Mouse (Mus musculus) limb, embryonic 15.5 days (tissue): ENCODE results near the gene Tfr2. TPM values are rescaled to one million over a fixed set of nuclear protein-coding genes. Genes with fewer than 3 reads are reported as not detected.
"Not testable (repeated sequence)": the region's sequence is repeated elsewhere in the genome, so short reads cannot be mapped to it uniquely, and the experiment has no call there.

ENCODE experiments used
- ATAC-seq: fragments of 200-750 bp; cut with Nextera tagmentation; 2 replicates; pipeline ENCODE4 v1.8.0; 2017; ENCODE audit warnings: low read depth, moderate TSS enrichment; ENCODE audit not compliant: insufficient number of reproducible peaks, low FRiP score, low TSS enrichment
- H3K27ac ChIP-seq: fragments of 300-500 bp; sonication (generic); 2 replicates; pipeline ENCODE4 v1.5.1; 2015; ENCODE audit warnings: moderate library complexity, mild to moderate bottlenecking, inconsistent platforms
- H3K27me3 ChIP-seq: fragments of 300-500 bp; sonication (generic); 2 replicates; pipeline ENCODE4 v1.6.1; 2015; ENCODE audit warnings: inconsistent platforms
- H3K36me3 ChIP-seq: fragments of 300-500 bp; sonication (generic); 2 replicates; pipeline ENCODE4 v1.6.1; 2015; ENCODE audit warnings: inconsistent platforms
- H3K4me1 ChIP-seq: fragments of 300-500 bp; sonication (generic); 2 replicates; pipeline ENCODE4 v1.6.1; 2015; ENCODE audit warnings: inconsistent platforms
- H3K4me2 ChIP-seq: fragments of 300-500 bp; sonication (generic); 2 replicates; pipeline ENCODE4 v1.6.1; 2015; ENCODE audit warnings: mild to moderate bottlenecking, inconsistent platforms
- H3K4me3 ChIP-seq: fragments of 300-500 bp; sonication (generic); 2 replicates; pipeline ENCODE4 v1.5.1; 2015; ENCODE audit warnings: mild to moderate bottlenecking, inconsistent platforms
- H3K9ac ChIP-seq: fragments of 300-500 bp; sonication (generic); 2 replicates; pipeline ENCODE4 v1.6.1; 2015; ENCODE audit warnings: inconsistent platforms
- H3K9me3 ChIP-seq: fragments of 300-500 bp; sonication (generic); 2 replicates; pipeline ENCODE4 v1.6.1; 2016; ENCODE audit warnings: inconsistent platforms
- WGBS: fragments of 180-500 bp; shearing (Covaris S2); methylation state at CpG from one replicate; pipeline ENCODE4 v1.1.7; 2015; 5-methylcytosine and 5-hydroxymethylcytosine counted together
- polyA plus RNA-seq: library from polyadenylated mRNA; unstranded; fragments of >200 nt; fragmentation: Nextera tagmentation; extraction: Ambion mirVana; gene quantifications from 2 replicates; pipeline ENCODE4 v1.2.1, GENCODE M21; 2015

Gene Tfr2
- polyA plus RNA-seq, 1 experiment from 2014 or later, result 1.4 TPM

- peak overlapping the region; percentile 45 for H3K4me3 ChIP-seq
- peak overlapping the region; percentile 21; the same call in 1 of the 2 replicates for H3K9ac ChIP-seq
- H3K4me1 ChIP-seq, result peaks cover 62% of the 10 kb centered on the region
- H3K27ac ChIP-seq, result peak overlapping the region; percentile 96
- peaks cover 17% of the 10 kb centered on the region for H3K36me3 ChIP-seq
- WGBS, result 4% methylated on average over 12 of the region's 12 CpGs
- H3K4me2 ChIP-seq, result peak overlapping the region; percentile 54
- peak; percentile 72 for ATAC-seq
- no peaks in the 10 kb centered on the region for H3K27me3 ChIP-seq
- no peaks in the 10 kb centered on the region for H3K9me3 ChIP-seq
Observed at GRCm38 (mm10) chr5:137610548-137611244, 41.1 kb downstream of the Tfr2 start.

GRCm38 (mm10) chr5:137611245-137611602, 41.6 kb downstream of the Tfr2 start:
- Histone ChIP-seq H3K27me3 (no peaks in the 10 kb centered on the region), H3K4me3 (peak overlapping the region; percentile 45), H3K36me3 (peaks cover 12% of the 10 kb centered on the region), H3K4me2 (peak overlapping the region; percentile 54), H3K27ac (peak overlapping the region; percentile 96), H3K9ac (0 out of 2 replicates have a peak overlapping the region, but pooled peaks have one; percentile 21), H3K9me3 (no peaks in the 10 kb centered on the region), H3K4me1 (peaks cover 61% of the 10 kb centered on the region)
- 8% methylated on average over 6 of the region's 6 CpGs for WGBS
- ATAC-seq, result peak; percentile 62

DNA sequence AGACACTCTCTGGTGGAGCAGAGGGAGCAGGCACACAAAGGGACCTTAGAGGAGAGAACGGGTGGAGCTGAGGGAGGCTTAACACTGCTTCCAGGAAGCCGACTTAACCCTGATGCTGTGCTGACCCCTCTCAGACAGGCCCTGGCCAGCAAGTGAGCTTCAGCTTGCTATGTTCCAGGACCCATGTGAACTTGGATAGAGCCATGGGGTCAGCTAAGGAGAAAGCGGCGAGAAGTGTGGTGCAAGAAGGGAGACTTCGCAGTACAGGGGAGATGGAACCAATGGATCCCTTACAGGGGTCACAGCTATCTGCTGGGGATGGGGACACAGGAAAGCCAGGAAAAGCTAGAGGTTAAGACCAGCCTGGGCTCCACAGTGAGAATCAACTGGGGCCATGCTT, 43.4 kb downstream of the Tfr2 start:
- no peaks in the 10 kb centered on the region for H3K27me3 ChIP-seq
- WGBS, result 71% methylated on average over 5 of the region's 5 CpGs
- no peak overlapping the region for H3K9ac ChIP-seq
- ATAC-seq, result no peak
- H3K27ac ChIP-seq, result 0 out of 2 replicates have a peak overlapping the region, but pooled peaks have one; percentile 22
- H3K4me2 ChIP-seq, result no peak overlapping the region
- H3K36me3 ChIP-seq, result no peaks in the 10 kb centered on the region
- peaks cover 56% of the 10 kb centered on the region for H3K4me1 ChIP-seq
- no peak overlapping the region for H3K4me3 ChIP-seq
- no peaks in the 10 kb centered on the region for H3K9me3 ChIP-seq

DNA sequence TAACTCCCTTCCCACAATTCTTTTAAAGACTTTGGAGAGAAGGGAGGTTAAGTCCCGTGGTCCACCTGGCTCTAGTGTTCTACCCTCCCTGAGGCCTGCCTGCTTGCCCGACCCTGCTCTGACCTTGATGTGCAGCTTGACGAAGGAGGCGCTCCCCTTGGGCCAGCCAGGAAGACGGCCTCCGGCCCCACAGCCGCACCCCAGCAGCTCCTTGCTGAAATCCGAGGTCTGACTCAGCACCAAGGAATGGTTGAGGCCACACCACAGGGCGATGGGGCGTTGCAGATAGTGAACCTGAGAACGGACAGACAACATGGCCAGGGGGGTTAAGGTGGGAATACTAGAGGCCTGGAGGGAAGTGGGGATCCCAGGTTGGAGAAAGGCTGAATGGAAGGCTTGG, 43.9 kb downstream of the Tfr2 start, which contains the start of gene Pcolce:
Pcolce (minus strand) TSS at position 235 of the 400 bp plus-strand sequence.
- Histone ChIP-seq H3K9ac (no peak within 1 kb of the TSS), H3K9me3 (no peaks in the 10 kb centered on the region), H3K27me3 (no peaks in the 10 kb centered on the region), H3K4me2 (no peak within 1 kb of the TSS), H3K36me3 (no peaks in the 10 kb centered on the region), H3K4me1 (peaks cover 51% of the 10 kb centered on the region), H3K27ac (peak within 1 kb of the TSS; percentile 96; the same call in 1 of the 2 replicates), H3K4me3 (no peak within 1 kb of the TSS)
- no peak for ATAC-seq
- WGBS, result 37% methylated on average over 11 of the region's 11 CpGs

GRCm38 (mm10) chr5:137614921-137615320, 45.3 kb downstream of the Tfr2 start:
- not testable (repeated sequence) for H3K4me3 ChIP-seq, H3K27ac ChIP-seq, H3K9me3 ChIP-seq, H3K36me3 ChIP-seq, ATAC-seq, H3K27me3 ChIP-seq, H3K9ac ChIP-seq, H3K4me2 ChIP-seq
- H3K4me1 ChIP-seq, result peaks cover 38% of the 10 kb centered on the region
- WGBS, result 89% methylated on average over 2 of the region's 2 CpGs

- Histone ChIP-seq H3K27me3 (no peaks in the 10 kb centered on the region), H3K9me3 (no peaks in the 10 kb centered on the region)
Observed at GRCm38 (mm10) chr5:137615347-137615746, 45.7 kb downstream of the Tfr2 start.

DNA sequence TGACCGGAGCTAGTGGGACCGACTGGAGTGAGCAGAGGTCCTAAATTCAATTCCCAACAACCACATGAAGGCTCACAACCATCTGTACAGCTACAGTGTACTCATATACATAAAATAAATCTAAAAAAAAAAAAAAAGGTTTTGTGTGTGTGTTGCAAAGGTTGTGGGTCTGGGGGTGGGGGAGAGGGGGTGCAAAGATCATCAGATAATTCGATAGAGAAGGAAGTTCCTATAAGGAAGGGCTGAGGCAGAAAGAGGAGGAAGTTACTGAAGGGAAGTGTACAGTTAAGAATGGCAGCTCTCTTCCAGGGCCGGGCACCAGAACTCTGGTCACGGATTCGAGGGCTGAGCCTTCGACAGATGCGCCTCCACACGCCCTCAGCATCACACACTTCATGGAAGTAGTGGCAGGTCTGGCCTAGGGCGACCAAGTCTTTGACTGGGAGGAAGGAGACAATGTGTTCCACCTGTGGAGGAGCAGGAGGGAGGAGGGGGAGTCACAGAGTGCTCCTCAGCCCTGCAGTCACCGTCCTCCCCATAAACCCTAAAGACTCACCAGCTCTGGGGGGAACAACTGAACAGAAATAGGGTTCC, 54.4 kb downstream of the Tfr2 start:
- Histone ChIP-seq H3K4me3 (no peak overlapping the region), H3K36me3 (no peaks in the 10 kb centered on the region), H3K27me3 (no peaks in the 10 kb centered on the region), H3K4me1 (peaks cover 10% of the 10 kb centered on the region), H3K4me2 (no peak overlapping the region), H3K9ac (no peak overlapping the region), H3K9me3 (no peaks in the 10 kb centered on the region), H3K27ac (no peak overlapping the region)
- 82% methylated on average over 11 of the region's 11 CpGs for WGBS
- ATAC-seq, result no peak

More at GRCm38 (mm10) chr5:137615347-137615746, 45.7 kb downstream of the Tfr2 start:
- Histone ChIP-seq H3K4me2 (no peak overlapping the region), H3K36me3 (no peaks in the 10 kb centered on the region), H3K27ac (no peak overlapping the region), H3K4me3 (no peak overlapping the region), H3K9ac (no peak overlapping the region), H3K4me1 (peaks cover 34% of the 10 kb centered on the region)
- no peak for ATAC-seq
- 91% methylated on average over 7 of the region's 7 CpGs for WGBS

GRCm38 (mm10) chr5:137627991-137628390, 58.4 kb downstream of the Tfr2 start:
- H3K36me3 ChIP-seq, result no peaks in the 10 kb centered on the region; the same call in 1 of the 2 replicates
- H3K27me3 ChIP-seq, result no peaks in the 10 kb centered on the region
- WGBS, result under 1% methylated on average over 9 of the region's 9 CpGs
- H3K9ac ChIP-seq, result peak overlapping the region; percentile 35
- peak overlapping the region; percentile 84 for H3K27ac ChIP-seq
- H3K4me1 ChIP-seq, result peaks cover 44% of the 10 kb centered on the region
- H3K9me3 ChIP-seq, result no peaks in the 10 kb centered on the region
- peak overlapping the region; percentile 98 for H3K4me3 ChIP-seq
- ATAC-seq, result no peak
- peak overlapping the region; percentile 52 for H3K4me2 ChIP-seq

DNA sequence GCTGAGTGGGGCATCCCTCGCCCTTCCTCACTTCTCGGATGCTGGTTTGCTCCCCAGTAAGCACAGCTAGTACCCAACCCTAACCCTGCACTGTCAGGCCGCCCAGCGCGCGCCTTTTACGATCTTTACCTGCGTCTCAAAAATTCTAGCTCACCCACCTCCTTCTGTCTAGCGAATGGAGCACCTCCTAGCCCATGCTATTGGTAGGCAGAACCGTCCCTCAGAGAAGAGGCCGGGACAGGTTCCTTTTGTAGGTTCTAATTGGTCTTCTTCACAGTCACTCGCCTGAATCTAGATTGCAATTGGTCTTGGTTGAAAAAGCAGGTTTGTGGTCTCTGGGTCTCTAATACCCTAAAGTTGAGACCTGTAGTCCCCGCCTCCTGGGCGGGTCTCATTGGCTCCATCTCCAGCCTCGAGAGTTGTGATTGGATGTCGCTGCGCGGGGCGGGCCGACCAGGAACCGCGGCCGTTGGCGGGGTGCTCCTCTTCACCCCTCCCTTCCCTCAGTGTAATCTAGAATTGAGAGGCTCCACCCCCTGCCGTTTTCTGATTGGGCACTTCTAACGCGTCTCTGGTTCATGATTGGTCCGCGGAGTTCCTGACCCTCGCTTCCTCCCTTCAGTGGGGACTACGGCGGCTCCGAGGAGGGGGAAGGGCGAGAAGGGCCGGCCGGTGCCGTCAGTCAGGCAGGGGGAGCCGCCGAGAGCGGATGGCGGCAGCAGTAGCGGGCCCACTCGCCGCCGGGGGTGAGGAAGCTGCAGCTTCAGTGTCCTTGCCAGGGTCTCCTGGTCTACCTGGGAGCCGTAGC, 59.1 kb downstream of the Tfr2 start, which contains the start of the genes Fbxo24, Lrch4 and Gm20605:
Fbxo24 (minus strand) TSS at position 505 of the 808 bp plus-strand sequence.
Lrch4 (plus strand) TSS at position 624 of the 808 bp plus-strand sequence.
Gm20605 (plus strand) TSS at position 678 of the 808 bp plus-strand sequence.
- Histone ChIP-seq H3K4me1 (peaks cover 46% of the 10 kb centered on the region), H3K4me3 (peak within 1 kb of the TSS; percentile 98), H3K36me3 (peaks cover 4% of the 10 kb centered on the region), H3K27me3 (no peaks in the 10 kb centered on the region), H3K9me3 (no peaks in the 10 kb centered on the region), H3K4me2 (peak within 1 kb of the TSS; percentile 88), H3K9ac (peak within 1 kb of the TSS; percentile 79), H3K27ac (peak within 1 kb of the TSS; percentile 91)
- peak; percentile 98 for ATAC-seq
- WGBS, result under 1% methylated on average over 46 of the region's 46 CpGs

DNA sequence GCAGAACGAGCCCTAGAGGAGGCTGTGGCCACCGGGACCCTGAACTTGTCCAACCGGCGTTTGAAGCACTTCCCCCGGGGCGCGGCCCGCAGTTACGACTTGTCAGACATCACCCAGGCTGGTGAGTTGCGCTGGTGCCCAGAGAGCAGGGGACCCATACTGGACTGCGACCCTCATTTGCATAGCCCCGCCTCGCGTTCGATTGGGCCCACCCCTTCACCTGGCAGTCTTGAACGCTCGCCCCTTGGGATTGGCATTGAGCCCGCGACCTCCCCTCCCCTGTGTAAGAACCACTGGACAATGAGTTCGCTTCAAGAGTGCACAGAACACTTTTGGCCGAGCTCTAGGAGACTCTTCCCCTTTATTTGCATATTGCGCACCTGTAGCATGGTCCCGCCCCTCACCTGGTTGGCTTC, 59.7 kb downstream of the Tfr2 start:
- WGBS, result 0% methylated on average over 23 of the region's 23 CpGs
- no peak for ATAC-seq
- H3K9ac ChIP-seq, result peak overlapping the region; percentile 79
- H3K4me1 ChIP-seq, result peaks cover 49% of the 10 kb centered on the region
- peak overlapping the region; percentile 88 for H3K4me2 ChIP-seq
- H3K36me3 ChIP-seq, result peaks cover 10% of the 10 kb centered on the region
- H3K9me3 ChIP-seq, result no peaks in the 10 kb centered on the region
- H3K27me3 ChIP-seq, result no peaks in the 10 kb centered on the region
- H3K27ac ChIP-seq, result peak overlapping the region; percentile 91
- H3K4me3 ChIP-seq, result peak overlapping the region; percentile 98

DNA sequence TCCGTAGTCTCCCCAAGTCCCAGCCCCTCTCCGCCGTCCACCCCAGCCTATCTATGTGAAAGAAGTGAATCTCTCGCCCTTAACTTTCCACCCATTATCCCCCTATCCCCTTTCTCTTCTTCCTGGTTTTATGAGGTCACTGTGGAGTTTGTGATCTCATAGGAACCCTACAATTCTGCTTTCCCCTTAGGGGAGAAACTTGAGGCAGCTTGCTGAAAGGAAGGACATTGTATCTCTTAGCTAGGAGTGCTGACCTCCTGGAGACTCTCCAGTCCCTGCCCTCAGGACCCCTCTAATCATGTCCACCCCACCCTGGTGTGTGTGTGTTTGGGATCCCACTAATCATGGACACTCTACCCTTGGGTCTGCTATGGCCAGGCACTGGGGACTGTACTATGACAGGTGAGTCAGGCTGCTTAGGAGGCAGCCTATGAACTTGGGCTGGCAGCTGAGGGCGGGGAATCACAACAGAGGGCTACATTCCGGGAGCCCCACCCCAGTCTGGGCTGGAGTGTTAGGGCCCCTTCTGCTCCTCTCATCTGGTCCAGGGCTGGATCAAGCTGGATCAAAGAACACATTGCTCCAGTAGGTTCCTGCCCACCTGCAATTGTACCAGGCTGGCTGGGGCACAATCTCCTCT, 60.4 kb downstream of the Tfr2 start:
- Histone ChIP-seq H3K4me2 (peak overlapping the region; percentile 88), H3K9ac (peak overlapping the region; percentile 79; the same call in 1 of the 2 replicates), H3K9me3 (no peaks in the 10 kb centered on the region), H3K27ac (peak overlapping the region; percentile 91), H3K36me3 (peaks cover 11% of the 10 kb centered on the region), H3K4me3 (peak overlapping the region; percentile 98), H3K27me3 (no peaks in the 10 kb centered on the region), H3K4me1 (peaks cover 44% of the 10 kb centered on the region)
- WGBS, result 14% methylated on average over 6 of the region's 6 CpGs
- ATAC-seq, result no peak
